In the genomic region with DNA sequence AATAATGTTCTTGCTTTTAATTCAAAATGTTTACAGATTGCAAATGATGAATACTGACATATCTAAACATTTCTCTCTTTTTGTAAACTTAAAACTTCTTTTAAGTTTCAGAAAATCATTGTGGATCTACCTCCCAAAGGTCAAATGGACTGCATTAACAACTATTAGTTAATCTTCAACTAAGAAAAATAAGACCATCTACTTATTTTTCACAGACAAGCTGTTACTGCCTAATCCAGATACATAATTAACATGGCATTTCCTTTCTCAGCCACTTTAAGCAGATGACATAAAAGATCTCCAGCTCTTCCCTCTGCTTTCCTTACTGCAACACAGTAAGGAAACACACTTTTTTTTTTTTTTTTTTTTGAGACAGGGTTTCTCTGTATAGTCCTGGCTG, we compare ENCODE assay signal across 8 mouse cellular contexts.
"Had no signal": no experiment of that assay in that cellular context is flagged by ENCODE, and none has a peak within 500 bp of the region (broad histone marks: within the 10 kb centered on the region; RNA-seq: fewer than 3 reads in every experiment).

No protein-coding gene starts in this region.

- H3K36me3 ChIP-seq: intestine, embryonic 15.5 days; limb, embryonic 12.5 days; midbrain, embryonic 12.5 days had no signal

- H3K27ac ChIP-seq: hindbrain, postnatal 0 days; intestine, embryonic 15.5 days; layer of hippocampus, adult 2 months; limb, embryonic 12.5 days; midbrain, embryonic 12.5 days had no signal

- H3K9me3 ChIP-seq: intestine, embryonic 15.5 days; limb, embryonic 12.5 days; midbrain, embryonic 12.5 days had no signal

- H3K4me2 ChIP-seq: intestine, embryonic 15.5 days; limb, embryonic 12.5 days; liver, embryonic 11.5 days; midbrain, embryonic 12.5 days had no signal

- H3K9ac ChIP-seq: intestine, embryonic 15.5 days; limb, embryonic 12.5 days; midbrain, embryonic 12.5 days had no signal

- ATAC-seq: hindbrain, postnatal 0 days; intestine, embryonic 15.5 days; midbrain, embryonic 16.5 days had no signal

- H3K27me3 ChIP-seq: intestine, embryonic 15.5 days; limb, embryonic 12.5 days; midbrain, embryonic 12.5 days had no signal

- H3K4me3 ChIP-seq: intestine, embryonic 15.5 days; layer of hippocampus, adult 2 months; limb, embryonic 12.5 days; midbrain, embryonic 12.5 days had no signal

- DNase-seq: right cerebral cortex, postnatal 25 days had no signal

- H3K4me1 ChIP-seq: midbrain, embryonic 12.5 days had no signal
